Mouse (Mus musculus): Measurements from ENCODE around the gene Six6. TPM values are rescaled to one million over a fixed set of nuclear protein-coding genes. Genes with fewer than 3 reads are reported as not detected.
A peak's percentile ranks its signal among the peaks of the same experiment; 100 is the strongest.

The Six6 gene
- total and polyA plus RNA-seq, 2 experiments from 2014 or later: not detected

DNA sequence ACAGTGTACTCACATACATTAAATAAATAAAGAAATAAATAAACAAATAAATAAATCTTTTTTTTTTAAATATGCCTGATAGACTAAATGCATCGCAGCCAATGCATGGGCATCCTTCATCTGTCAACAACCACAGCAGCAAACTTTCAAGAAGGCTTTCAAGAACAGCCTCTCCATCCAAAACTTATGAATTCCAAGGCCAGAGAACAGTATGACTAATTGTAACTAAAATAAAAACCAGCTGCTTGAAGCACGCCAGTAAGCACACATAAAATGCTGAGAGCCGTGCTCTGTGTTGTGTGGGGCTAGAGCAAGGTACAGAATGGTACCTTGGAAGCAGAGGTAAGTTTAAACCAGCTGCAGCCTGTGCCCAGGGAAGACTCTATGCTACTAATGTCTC is 38.2 kb downstream of the Six6 start:
- DNase-seq (ENCODE audit: low spot score) (no peak), ATAC-seq (ENCODE audit: insufficient read depth, low read depth) (no peak)
- TF ChIP-seq EP300 (IDR thresholded peaks at IDR 0.05; ENCODE audit: low read depth) (no peak), CTCF (IDR thresholded peaks at IDR 0.05; ENCODE audit: low read depth) (no peak)
- Histone ChIP-seq H3K9ac (replicated peaks; ENCODE audit: low read depth, low read length) (no peak overlapping the region), H3K9me3 (replicated peaks; ENCODE audit: control insufficient read depth, low read length) (no peaks in the 10 kb centered on the region), H3K4me2 (ENCODE audit: low read depth, low read length) (no peak overlapping the region), H3K4me1 (ENCODE audit: control insufficient read depth, insufficient read depth) (0 out of 2 replicates have a peak, but pooled peaks cover 5% of the 10 kb centered on the region), H3K36me3 (replicated peaks; ENCODE audit: control insufficient read depth, insufficient read depth, low read length) (no peaks in the 10 kb centered on the region), H3K27ac (ENCODE audit: low read depth) (no peak overlapping the region), H3K4me3 (ENCODE audit: low read depth, low read length) (no peak overlapping the region), H3K27me3 (ENCODE audit: control insufficient read depth, insufficient read depth, low read length) (no peaks in the 10 kb centered on the region)
- 75% methylated on average over 3 of the region's 3 CpGs for WGBS

GRCm38 (mm10) chr12:72979236-72979635 is 39.5 kb downstream of the Six6 start:
- H3K4me1 ChIP-seq (ENCODE audit: control insufficient read depth, insufficient read depth): 0 out of 2 replicates have a peak, but pooled peaks cover 7% of the 10 kb centered on the region
- DNase-seq (ENCODE audit: low spot score): no peak
- H3K9me3 ChIP-seq (replicated peaks; ENCODE audit: control insufficient read depth, low read length): no peaks in the 10 kb centered on the region
- H3K27ac ChIP-seq (ENCODE audit: low read depth): no peak overlapping the region
- TF ChIP-seq CTCF (IDR thresholded peaks at IDR 0.05; ENCODE audit: low read depth): no peak
- no peak for ATAC-seq (ENCODE audit: insufficient read depth, low read depth)
- H3K4me3 ChIP-seq (ENCODE audit: low read depth, low read length): no peak overlapping the region
- 53% methylated on average over 5 of the region's 5 CpGs for WGBS
- no peaks in the 10 kb centered on the region for H3K36me3 ChIP-seq (replicated peaks; ENCODE audit: control insufficient read depth, insufficient read depth, low read length)
- no peaks in the 10 kb centered on the region for H3K27me3 ChIP-seq (ENCODE audit: control insufficient read depth, insufficient read depth, low read length)
- no peak overlapping the region for H3K9ac ChIP-seq (replicated peaks; ENCODE audit: low read depth, low read length)
- H3K4me2 ChIP-seq (ENCODE audit: low read depth, low read length): no peak overlapping the region

GRCm38 (mm10) chr12:72982616-72983015 is 42.9 kb downstream of the Six6 start:
- no peaks in the 10 kb centered on the region for H3K27me3 ChIP-seq (ENCODE audit: control insufficient read depth, insufficient read depth, low read length)
- no peak overlapping the region for H3K4me2 ChIP-seq (ENCODE audit: low read depth, low read length)
- no peaks in the 10 kb centered on the region for H3K36me3 ChIP-seq (replicated peaks; ENCODE audit: control insufficient read depth, insufficient read depth, low read length)
- TF ChIP-seq CTCF (IDR thresholded peaks at IDR 0.05; ENCODE audit: low read depth) (no peak), EP300 (IDR thresholded peaks at IDR 0.05; ENCODE audit: low read depth) (no peak)
- 0 out of 2 replicates have a peak, but pooled peaks cover 7% of the 10 kb centered on the region for H3K4me1 ChIP-seq (ENCODE audit: control insufficient read depth, insufficient read depth)
- peak overlapping the region; percentile 7; the same call in 1 of the 2 replicates for H3K27ac ChIP-seq (ENCODE audit: low read depth)
- no peak overlapping the region for H3K4me3 ChIP-seq (ENCODE audit: low read depth, low read length)
- no peak for ATAC-seq (ENCODE audit: insufficient read depth, low read depth)
- no peaks in the 10 kb centered on the region for H3K9me3 ChIP-seq (replicated peaks; ENCODE audit: control insufficient read depth, low read length)
- WGBS: 74% methylated on average over 10 of the region's 10 CpGs
- no peak for DNase-seq (ENCODE audit: low spot score)
- no peak overlapping the region for H3K9ac ChIP-seq (replicated peaks; ENCODE audit: low read depth, low read length)

DNA sequence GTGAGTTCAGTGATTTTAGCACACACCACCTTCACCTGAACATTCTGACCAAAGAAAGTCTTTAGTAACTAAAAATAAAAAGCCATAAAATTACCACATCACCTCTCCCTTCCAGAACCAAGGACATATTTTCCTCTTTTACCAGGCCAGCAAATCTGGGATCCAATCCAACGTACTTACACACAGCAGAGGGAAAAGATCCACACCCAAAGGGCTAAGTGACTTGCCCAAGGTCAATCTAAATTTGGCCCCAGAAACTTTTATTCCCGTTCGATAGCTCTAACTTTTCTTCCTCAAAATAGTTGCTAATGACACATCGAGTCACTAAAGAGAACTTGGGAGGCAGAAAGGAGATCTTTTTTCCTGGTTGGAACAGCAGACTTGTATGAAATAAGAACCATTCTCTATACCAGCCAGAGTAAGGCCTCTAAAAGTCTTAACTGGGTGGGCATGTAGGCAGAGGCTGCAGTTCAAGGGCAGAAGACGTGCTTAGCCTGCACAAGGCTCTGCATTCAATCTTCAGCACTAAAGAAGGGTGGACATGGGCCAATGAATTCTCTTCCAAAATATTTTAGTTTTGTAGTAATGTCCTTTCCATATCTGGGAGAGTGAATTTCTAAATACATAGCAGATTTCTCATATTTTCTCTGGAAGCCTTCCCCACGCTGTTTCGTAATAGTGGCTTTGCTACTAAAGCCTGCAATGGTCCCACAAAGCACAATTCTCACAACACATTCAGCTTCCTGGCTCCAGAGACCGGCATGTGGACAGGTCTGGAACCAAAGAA is 43.6 kb downstream of the Six6 start:
- Histone ChIP-seq H3K9ac (replicated peaks; ENCODE audit: low read depth, low read length) (no peak overlapping the region), H3K27me3 (ENCODE audit: control insufficient read depth, insufficient read depth, low read length) (no peaks in the 10 kb centered on the region), H3K9me3 (replicated peaks; ENCODE audit: control insufficient read depth, low read length) (no peaks in the 10 kb centered on the region), H3K4me3 (ENCODE audit: low read depth, low read length) (no peak overlapping the region), H3K4me2 (ENCODE audit: low read depth, low read length) (no peak overlapping the region), H3K36me3 (replicated peaks; ENCODE audit: control insufficient read depth, insufficient read depth, low read length) (no peaks in the 10 kb centered on the region), H3K4me1 (ENCODE audit: control insufficient read depth, insufficient read depth) (0 out of 2 replicates have a peak, but pooled peaks cover 7% of the 10 kb centered on the region), H3K27ac (ENCODE audit: low read depth) (peak overlapping the region; percentile 66)
- ATAC-seq (ENCODE audit: insufficient read depth, low read depth): no peak
- TF ChIP-seq CTCF (IDR thresholded peaks at IDR 0.05; ENCODE audit: low read depth) (no peak), EP300 (IDR thresholded peaks at IDR 0.05; ENCODE audit: low read depth) (peak; percentile 39; the same call in 1 of the 2 replicates)
- 39% methylated on average over 8 of the region's 8 CpGs for WGBS
- peak; percentile 45 for DNase-seq (ENCODE audit: low spot score)

Other genes starting within 250 kb of the Six6 start
- gene Ppm1a, start 182.4 kb upstream of the Six6 start, total RNA-seq (2014; rRNA removed; ENCODE audit: low replicate concordance): 119 and 122 TPM in 2 replicates
- gene Ppm1a, start 182.4 kb upstream of the Six6 start, polyA plus RNA-seq (2015; fragmentation: Nextera tagmentation; extraction: Ambion mirVana): 47.6 and 49.0 TPM in 2 replicates
- not detected in 2 replicates for gene 4930447C04Rik, start 882 bp downstream of the Six6 start, total RNA-seq (2014; rRNA removed; ENCODE audit: low replicate concordance)
- gene 4930447C04Rik, start 882 bp downstream of the Six6 start, polyA plus RNA-seq (2015; fragmentation: Nextera tagmentation; extraction: Ambion mirVana): 0.32 and 0.63 TPM in 2 replicates
- 0.15 TPM in 1 of 2 replicates, not detected in the other for gene Six1, start 114.0 kb downstream of the Six6 start, total RNA-seq (2014; rRNA removed; ENCODE audit: low replicate concordance)
- gene Six1, start 114.0 kb downstream of the Six6 start, polyA plus RNA-seq (2015; fragmentation: Nextera tagmentation; extraction: Ambion mirVana): 0.18 and 0.38 TPM in 2 replicates
- 2.2 and 4.6 TPM in 2 replicates for gene Six4, start 173.6 kb downstream of the Six6 start, total RNA-seq (2014; rRNA removed; ENCODE audit: low replicate concordance)
- 0.44 and 0.52 TPM in 2 replicates for gene Six4, start 173.6 kb downstream of the Six6 start, polyA plus RNA-seq (2015; fragmentation: Nextera tagmentation; extraction: Ambion mirVana)
- gene Mnat1, start 183.8 kb downstream of the Six6 start, total RNA-seq (2014; rRNA removed; ENCODE audit: low replicate concordance): 11.1 and 28.2 TPM in 2 replicates
- gene Mnat1, start 183.8 kb downstream of the Six6 start, polyA plus RNA-seq (2015; fragmentation: Nextera tagmentation; extraction: Ambion mirVana): 19.6 and 20.7 TPM in 2 replicates

Data from heart, postnatal 0 days (tissue).